Mouse (Mus musculus) stomach, embryonic 14.5 days (tissue): ENCODE results near the gene Prps1. TPM values are rescaled to one million over a fixed set of nuclear protein-coding genes. Genes with fewer than 3 reads are reported as not detected.
"Not testable (repeated sequence)": the region's sequence is repeated elsewhere in the genome, so short reads cannot be mapped to it uniquely, and the experiment has no call there.

Source experiments
- ATAC-seq: fragments of 200-750 bp; cut with Nextera tagmentation; 2 replicates; pipeline ENCODE4 v1.8.0; 2017; ENCODE audit warnings: low read depth, moderate TSS enrichment; ENCODE audit not compliant: insufficient number of reproducible peaks, insufficient read depth, low FRiP score
- H3K27ac ChIP-seq: fragments of 300-500 bp; sonication (generic); 2 replicates; pipeline ENCODE4 v1.5.1; 2014; ENCODE audit warnings: mild to moderate bottlenecking, low read length, moderate library complexity, mixed read lengths
- H3K27me3 ChIP-seq: fragments of 300-500 bp; sonication (generic); 2 replicates; pipeline ENCODE4 v1.6.1; 2014; ENCODE audit warnings: low read length, control low read depth, mixed read lengths; ENCODE audit not compliant: control insufficient read depth, insufficient read depth
- H3K36me3 ChIP-seq: fragments of 300-500 bp; sonication (generic); 2 replicates; pipeline ENCODE4 v1.6.1; 2014; ENCODE audit warnings: mild to moderate bottlenecking, control low read depth, low read length, moderate library complexity, mixed read lengths; ENCODE audit not compliant: control insufficient read depth, insufficient read depth
- H3K4me1 ChIP-seq: fragments of 300-500 bp; sonication (generic); 2 replicates; pipeline ENCODE4 v1.6.1; 2014; ENCODE audit warnings: low read length, control low read depth, mixed read lengths; ENCODE audit not compliant: control insufficient read depth, insufficient read depth
- H3K4me2 ChIP-seq: fragments of 300-500 bp; sonication (generic); replicated peaks from 2 replicates; pipeline ENCODE4 v1.6.1; 2014; ENCODE audit warnings: low read depth, low read length, control low read depth
- H3K4me3 ChIP-seq: fragments of 300-500 bp; sonication (generic); 2 replicates; pipeline ENCODE4 v1.5.1; 2014; ENCODE audit warnings: low read depth, low read length, control low read depth
- H3K9ac ChIP-seq: fragments of 300-500 bp; sonication (generic); replicated peaks from 2 replicates; pipeline ENCODE4 v1.6.1; 2014; ENCODE audit warnings: low read depth, mild to moderate bottlenecking, control low read depth, low read length, moderate library complexity, mixed read lengths
- H3K9me3 ChIP-seq: fragments of 300-500 bp; sonication (generic); 2 replicates; pipeline ENCODE4 v1.6.1; 2016; ENCODE audit warnings: low read depth, low read length, control low read depth; ENCODE audit not compliant: control insufficient read depth
- WGBS: fragments of 180-500 bp; shearing (Covaris S2); extraction: QIAGEN DNeasy Blood & Tissue Kit; methylation state at CpG from one replicate; pipeline ENCODE4 v1.1.7; 2014; 5-methylcytosine and 5-hydroxymethylcytosine counted together
- polyA plus RNA-seq: library from polyadenylated mRNA; unstranded; fragments of >200 nt; fragmentation: Nextera tagmentation; extraction: Ambion mirVana; gene quantifications from 2 replicates; pipeline ENCODE4 v1.2.1, GENCODE M21; 2014

Prps1 gene
- polyA plus RNA-seq, 1 experiment from 2014 or later, result 32.4 TPM

- H3K27ac ChIP-seq, result no peak overlapping the region
- H3K4me2 ChIP-seq, result no peak overlapping the region
- H3K9me3 ChIP-seq, result no peaks in the 10 kb centered on the region
- H3K4me3 ChIP-seq, result no peak overlapping the region
- no peaks in the 10 kb centered on the region; the same call in 1 of the 2 replicates for H3K4me1 ChIP-seq
- H3K27me3 ChIP-seq, result no peaks in the 10 kb centered on the region
- no peak overlapping the region for H3K9ac ChIP-seq
- 81% methylated on average over 6 of the region's 6 CpGs for WGBS
- ATAC-seq, result no peak
- no peaks in the 10 kb centered on the region for H3K36me3 ChIP-seq
Measured at GRCm38 (mm10) chrX:140506436-140507180, 50.2 kb downstream of the Prps1 start.

GRCm38 (mm10) chrX:140507377-140507776 lies 51.0 kb downstream of the Prps1 start:
- no peak overlapping the region for H3K4me2 ChIP-seq
- H3K4me1 ChIP-seq, result no peaks in the 10 kb centered on the region; the same call in 1 of the 2 replicates
- H3K36me3 ChIP-seq, result no peaks in the 10 kb centered on the region
- no peaks in the 10 kb centered on the region for H3K27me3 ChIP-seq
- no peak overlapping the region for H3K4me3 ChIP-seq
- 76% methylated on average over 1 of the region's 1 CpGs for WGBS
- no peaks in the 10 kb centered on the region for H3K9me3 ChIP-seq
- no peak for ATAC-seq
- no peak overlapping the region for H3K27ac ChIP-seq
- no peak overlapping the region for H3K9ac ChIP-seq

- WGBS, result 77% methylated on average over 4 of the region's 4 CpGs
- not testable (repeated sequence) for H3K27ac ChIP-seq, ATAC-seq, H3K36me3 ChIP-seq, H3K9me3 ChIP-seq, H3K4me2 ChIP-seq, H3K4me3 ChIP-seq, H3K27me3 ChIP-seq, H3K9ac ChIP-seq, H3K4me1 ChIP-seq
Measured at GRCm38 (mm10) chrX:140508791-140509190, 52.4 kb downstream of the Prps1 start.

- H3K9me3 ChIP-seq, result no peaks in the 10 kb centered on the region
- no peak for ATAC-seq
- WGBS, result 66% methylated on average over 6 of the region's 6 CpGs
- H3K4me2 ChIP-seq, result no peak overlapping the region
- no peaks in the 10 kb centered on the region for H3K27me3 ChIP-seq
- no peak overlapping the region for H3K4me3 ChIP-seq
- H3K27ac ChIP-seq, result no peak overlapping the region
- no peak overlapping the region for H3K9ac ChIP-seq
- H3K4me1 ChIP-seq, result no peaks in the 10 kb centered on the region; the same call in 1 of the 2 replicates
- no peaks in the 10 kb centered on the region for H3K36me3 ChIP-seq
Measured at GRCm38 (mm10) chrX:140509817-140510216, 53.4 kb downstream of the Prps1 start.

- peak overlapping the region; percentile 23 for H3K4me2 ChIP-seq
- no peaks in the 10 kb centered on the region for H3K9me3 ChIP-seq
- ATAC-seq, result peak; percentile 67; the same call in 1 of the 2 replicates
- no peaks in the 10 kb centered on the region; the same call in 1 of the 2 replicates for H3K4me1 ChIP-seq
- H3K9ac ChIP-seq, result no peak overlapping the region
- no peak overlapping the region for H3K27ac ChIP-seq
- no peak overlapping the region for H3K4me3 ChIP-seq
- no peaks in the 10 kb centered on the region for H3K36me3 ChIP-seq
- no peaks in the 10 kb centered on the region for H3K27me3 ChIP-seq
- 38% methylated on average over 24 of the region's 24 CpGs for WGBS
Measured at GRCm38 (mm10) chrX:140510696-140511429, 54.5 kb downstream of the Prps1 start.

- Histone ChIP-seq H3K9me3 (no peaks in the 10 kb centered on the region), H3K27ac (no peak overlapping the region), H3K27me3 (no peaks in the 10 kb centered on the region), H3K9ac (no peak overlapping the region), H3K4me1 (no peaks in the 10 kb centered on the region; the same call in 1 of the 2 replicates), H3K36me3 (no peaks in the 10 kb centered on the region), H3K4me2 (no peak overlapping the region), H3K4me3 (no peak overlapping the region)
- ATAC-seq, result no peak
- WGBS, result 50% methylated on average over 7 of the region's 7 CpGs
Measured at GRCm38 (mm10) chrX:140511687-140512651, 55.6 kb downstream of the Prps1 start.

GRCm38 (mm10) chrX:140513379-140513778 lies 57.0 kb downstream of the Prps1 start:
- no peak overlapping the region for H3K4me2 ChIP-seq
- 94% methylated on average over 2 of the region's 2 CpGs for WGBS
- no peaks in the 10 kb centered on the region for H3K9me3 ChIP-seq
- H3K27ac ChIP-seq, result no peak overlapping the region
- H3K9ac ChIP-seq, result no peak overlapping the region
- no peaks in the 10 kb centered on the region for H3K27me3 ChIP-seq
- no peaks in the 10 kb centered on the region for H3K36me3 ChIP-seq
- H3K4me3 ChIP-seq, result no peak overlapping the region
- H3K4me1 ChIP-seq, result no peaks in the 10 kb centered on the region; the same call in 1 of the 2 replicates
- no peak for ATAC-seq

GRCm38 (mm10) chrX:140518351-140518750 lies 61.9 kb downstream of the Prps1 start:
- ATAC-seq, result no peak
- Histone ChIP-seq H3K4me1 (no peaks in the 10 kb centered on the region), H3K9me3 (no peaks in the 10 kb centered on the region), H3K9ac (no peak overlapping the region), H3K27ac (no peak overlapping the region), H3K36me3 (no peaks in the 10 kb centered on the region), H3K4me3 (no peak overlapping the region), H3K4me2 (no peak overlapping the region), H3K27me3 (no peaks in the 10 kb centered on the region)
- WGBS, result 87% methylated on average over 8 of the region's 8 CpGs
